Mouse (Mus musculus): ENCODE data around the gene Rab21.
A peak's percentile ranks its signal among the peaks of the same experiment; 100 is the strongest.

Rab21 gene

GRCm38 (mm10) chr10:115270612-115271390, 44.6 kb downstream of the Rab21 start:
- DNase-seq: no peak

- DNase-seq: no peak
Measured at GRCm38 (mm10) chr10:115262926-115263562, 52.4 kb downstream of the Rab21 start.

DNA sequence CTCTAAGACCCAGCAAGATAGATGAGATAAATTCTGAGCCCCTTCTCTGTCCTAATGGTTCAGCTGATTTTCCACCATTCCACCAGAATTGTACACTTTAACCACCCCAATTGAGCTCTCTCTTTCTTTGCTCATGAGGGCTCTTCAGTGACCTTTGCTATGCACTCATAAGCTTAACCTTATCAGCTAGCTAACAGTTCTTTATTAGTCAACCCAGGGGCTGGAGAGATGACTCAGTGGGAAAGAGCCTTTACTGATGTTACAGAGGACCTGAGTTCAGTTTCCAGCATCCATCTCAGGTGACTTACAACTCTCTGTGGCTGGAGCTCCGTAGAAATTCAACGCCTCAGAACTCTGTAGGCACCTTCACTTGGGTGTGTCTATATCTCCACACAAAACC, 53.1 kb downstream of the Rab21 start:
- DNase-seq: no peak

DNA sequence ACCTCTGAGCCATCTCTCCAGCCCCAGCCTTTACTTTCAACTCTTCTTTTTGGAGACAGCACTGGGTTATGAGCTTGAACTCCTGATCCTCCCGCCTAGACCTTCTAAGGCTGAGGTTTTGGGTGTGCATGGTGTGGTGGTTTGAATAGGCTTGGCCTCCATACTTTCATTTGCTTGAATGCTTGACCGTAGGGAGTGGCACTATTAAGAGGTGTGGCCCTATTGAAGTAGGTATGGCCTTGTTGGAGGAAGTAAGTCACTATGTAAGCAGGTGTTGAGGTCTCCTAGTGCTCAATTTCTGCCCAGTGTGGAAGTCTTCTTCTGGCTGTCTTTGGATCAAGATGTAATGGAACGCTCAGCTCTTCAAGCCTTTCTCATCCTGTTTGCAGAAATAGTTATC, 54.0 kb downstream of the Rab21 start:
- no peak for DNase-seq

GRCm38 (mm10) chr10:115256162-115256561, 59.2 kb downstream of the Rab21 start:
- no peak for DNase-seq

GRCm38 (mm10) chr10:115253521-115253920, 61.9 kb downstream of the Rab21 start:
- no peak for DNase-seq

DNA sequence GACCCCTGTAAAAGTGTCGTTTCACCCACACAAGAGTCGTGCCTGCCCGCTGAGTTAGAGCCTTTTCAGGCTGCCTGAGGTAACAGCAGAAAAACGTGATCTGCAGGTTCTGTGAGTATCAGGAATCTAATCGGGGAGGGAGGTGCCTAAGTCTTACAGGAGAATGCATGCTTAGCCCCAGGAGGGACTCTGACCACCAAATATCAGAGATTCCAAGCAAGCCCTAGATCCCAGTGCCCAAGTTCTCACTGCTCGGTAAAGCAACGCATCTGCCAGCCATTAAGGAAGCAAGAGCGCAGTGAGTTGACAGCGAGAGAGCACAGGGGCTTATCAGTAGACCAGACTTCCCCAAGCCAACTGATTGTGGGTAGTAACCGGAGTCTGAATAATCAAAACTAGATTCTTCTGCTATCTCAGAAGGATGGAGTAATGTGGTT, 63.1 kb downstream of the Rab21 start:
- DNase-seq: peak; percentile 36

DNA sequence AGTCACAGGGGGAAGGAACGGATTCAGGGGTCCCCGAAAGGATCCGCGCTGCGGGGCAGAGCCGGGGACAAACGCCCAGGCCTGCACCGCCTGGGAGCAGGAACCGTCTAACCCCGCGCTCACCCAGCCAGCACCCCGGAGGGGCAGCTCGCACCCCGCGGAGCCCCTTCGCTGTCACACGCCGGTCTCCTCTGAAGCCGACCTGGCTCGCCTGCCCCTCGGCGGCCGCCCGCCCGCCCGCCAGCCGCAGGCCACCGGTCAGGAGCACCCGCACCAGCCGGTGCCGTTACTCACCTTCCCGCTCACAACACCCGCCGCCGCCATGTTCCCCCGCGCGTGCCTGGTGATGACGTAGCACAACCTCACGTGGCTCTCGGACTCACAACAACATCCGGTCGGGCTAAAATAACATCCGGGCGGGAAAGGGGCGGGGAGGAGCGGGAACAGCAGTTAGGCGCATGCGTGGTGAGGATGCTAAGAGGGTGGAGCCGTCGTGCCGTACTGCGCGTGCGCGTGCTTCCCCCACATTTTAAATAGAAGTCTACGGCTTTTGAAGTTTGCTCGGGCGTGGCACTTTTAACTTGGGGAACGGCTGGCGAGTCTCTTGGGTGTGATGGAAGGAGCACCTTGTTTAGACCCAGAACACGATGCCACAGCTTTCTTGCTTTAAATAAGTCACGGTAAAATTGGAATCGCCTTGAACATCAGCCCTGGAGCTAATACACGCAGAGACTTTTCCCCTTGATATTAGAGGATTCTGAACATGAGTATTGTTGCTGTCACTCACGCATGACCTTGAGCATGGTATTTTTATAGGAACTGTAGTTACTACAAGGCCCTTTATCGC, 64.1 kb downstream of the Rab21 start, which contains the start of gene Tbc1d15:
Gene Tbc1d15 (minus strand): TSS at position 380 of the 847 bp plus-strand sequence.
- peak; percentile 97 for DNase-seq

GRCm38 (mm10) chr10:115250235-115251087, 64.9 kb downstream of the Rab21 start:
- DNase-seq: no peak

GRCm38 (mm10) chr10:115248041-115248440, 67.4 kb downstream of the Rab21 start:
- DNase-seq: no peak

GRCm38 (mm10) chr10:115245488-115245887, 69.9 kb downstream of the Rab21 start:
- DNase-seq: no peak

DNA sequence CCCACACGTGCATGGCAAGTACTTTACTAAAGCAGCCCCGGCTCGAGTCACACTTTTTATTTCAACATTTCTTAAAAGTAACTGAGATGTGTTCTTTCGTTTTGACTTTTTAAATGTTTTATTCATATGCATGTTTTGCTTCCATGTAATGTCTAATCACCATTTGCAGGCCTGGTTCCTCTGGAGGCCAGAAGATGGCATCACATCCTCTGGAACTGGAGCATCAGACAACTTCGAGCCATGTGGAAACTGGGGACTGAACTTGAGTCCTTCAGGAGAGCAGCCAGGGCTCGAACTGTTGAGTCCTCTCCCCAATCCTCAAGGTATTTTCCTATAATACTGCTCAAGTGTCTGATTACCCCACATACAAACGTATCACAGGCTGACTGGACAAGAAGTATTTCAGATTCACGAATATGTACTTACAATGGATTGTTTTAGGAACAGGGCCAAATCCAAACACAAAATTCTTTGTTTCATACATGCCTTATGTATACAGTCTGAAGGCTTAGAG, 74.3 kb downstream of the Rab21 start:
- no peak for DNase-seq

DNA sequence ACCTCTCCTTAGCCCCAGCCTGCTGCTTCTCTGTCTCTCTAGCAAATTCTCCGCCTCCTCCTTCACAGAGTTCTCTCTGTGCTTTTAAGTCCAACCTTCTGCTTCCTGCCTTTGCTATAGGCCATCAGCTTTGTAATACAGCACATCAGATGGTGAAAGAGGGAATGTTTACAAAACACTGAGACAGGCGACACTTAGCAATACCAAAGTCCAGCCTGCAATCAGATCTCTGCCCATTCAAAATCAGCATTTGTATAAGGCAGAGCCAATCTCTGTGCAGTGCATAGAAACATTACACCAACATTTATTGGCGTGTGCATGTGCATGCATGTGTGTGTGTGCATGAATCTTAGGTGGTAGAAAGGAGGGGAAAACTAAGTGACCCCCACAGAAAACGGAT, 77.5 kb downstream of the Rab21 start:
- DNase-seq: no peak

Measured in thymus, postnatal 25 days (tissue).